Mouse (Mus musculus): ENCODE data around the gene Tmem86a. TPM values are rescaled to one million over a fixed set of nuclear protein-coding genes. Genes with fewer than 3 reads are reported as not detected.

The Tmem86a gene
- polyA plus RNA-seq, 1 experiment from 2014 or later, result 25.6 TPM

DNA sequence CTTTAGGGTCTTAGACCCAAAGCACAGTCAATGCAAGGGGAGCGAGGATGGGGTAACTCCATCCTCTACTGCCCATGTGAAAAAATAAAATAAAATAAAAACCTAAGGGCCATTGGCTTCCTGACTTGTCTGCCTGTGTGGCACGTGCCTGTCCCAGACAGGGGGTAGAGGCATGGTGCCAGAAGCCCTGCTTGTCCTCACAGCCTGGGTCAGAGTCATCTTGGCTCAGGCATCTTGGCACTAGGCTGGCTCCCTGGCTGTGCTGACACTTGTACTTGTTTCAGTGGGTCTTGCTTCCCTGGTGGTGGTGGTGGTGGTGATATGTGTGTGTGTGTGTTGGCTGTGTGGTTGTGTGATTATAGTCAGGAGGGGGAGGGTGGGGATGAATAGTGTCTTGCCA, 4.3 kb downstream of the Tmem86a start:
- Histone ChIP-seq H3K9me3 (ENCODE audit: control insufficient read depth, low read depth, low read length) (no peaks in the 10 kb centered on the region), H3K4me3 (ENCODE audit: low read depth, low read length) (no peak overlapping the region), H3K36me3 (ENCODE audit: control insufficient read depth, insufficient read depth, low read length) (peaks cover 3% of the 10 kb centered on the region; the same call in 1 of the 2 replicates), H3K4me1 (ENCODE audit: control insufficient read depth, insufficient read depth, low read length) (peaks cover 14% of the 10 kb centered on the region), H3K4me2 (replicated peaks; ENCODE audit: low read depth, low read length) (no peak overlapping the region), H3K27ac (ENCODE audit: low read length) (no peak overlapping the region), H3K9ac (replicated peaks; ENCODE audit: low read depth, low read length) (no peak overlapping the region), H3K27me3 (ENCODE audit: control insufficient read depth, insufficient read depth, low read length) (no peaks in the 10 kb centered on the region)
- no peak for ATAC-seq (ENCODE audit: insufficient number of reproducible peaks, insufficient read depth, low FRiP score, low read depth)
- WGBS, result 88% methylated on average over 2 of the region's 2 CpGs

DNA sequence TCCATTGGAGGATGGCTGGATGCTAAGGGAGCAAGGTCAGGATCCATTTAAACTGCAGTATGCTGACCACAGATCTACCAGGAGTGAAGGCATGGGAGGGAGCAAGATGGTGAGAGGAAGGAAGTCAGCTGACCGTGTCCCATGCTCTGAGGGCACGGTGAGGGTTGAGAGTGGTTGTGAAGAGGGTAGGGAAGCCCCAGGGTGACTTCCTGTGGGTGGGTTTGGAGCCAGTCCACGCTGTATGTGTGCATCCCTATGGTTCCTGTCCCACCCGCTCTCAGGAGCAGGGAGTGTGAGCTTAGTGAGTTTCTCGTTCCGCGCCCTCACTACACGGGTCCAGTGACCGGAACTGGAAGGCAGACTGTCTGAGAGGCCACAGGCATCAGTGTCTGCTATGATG, 5.3 kb downstream of the Tmem86a start:
- Histone ChIP-seq H3K9ac (replicated peaks; ENCODE audit: low read depth, low read length) (no peak overlapping the region), H3K4me3 (ENCODE audit: low read depth, low read length) (no peak overlapping the region), H3K9me3 (ENCODE audit: control insufficient read depth, low read depth, low read length) (no peaks in the 10 kb centered on the region), H3K4me1 (ENCODE audit: control insufficient read depth, insufficient read depth, low read length) (peaks cover 14% of the 10 kb centered on the region), H3K36me3 (ENCODE audit: control insufficient read depth, insufficient read depth, low read length) (peaks cover 3% of the 10 kb centered on the region; the same call in 1 of the 2 replicates), H3K27me3 (ENCODE audit: control insufficient read depth, insufficient read depth, low read length) (no peaks in the 10 kb centered on the region), H3K27ac (ENCODE audit: low read length) (no peak overlapping the region), H3K4me2 (replicated peaks; ENCODE audit: low read depth, low read length) (no peak overlapping the region)
- ATAC-seq (ENCODE audit: insufficient number of reproducible peaks, insufficient read depth, low FRiP score, low read depth), result no peak
- 76% methylated on average over 9 of the region's 9 CpGs for WGBS

DNA sequence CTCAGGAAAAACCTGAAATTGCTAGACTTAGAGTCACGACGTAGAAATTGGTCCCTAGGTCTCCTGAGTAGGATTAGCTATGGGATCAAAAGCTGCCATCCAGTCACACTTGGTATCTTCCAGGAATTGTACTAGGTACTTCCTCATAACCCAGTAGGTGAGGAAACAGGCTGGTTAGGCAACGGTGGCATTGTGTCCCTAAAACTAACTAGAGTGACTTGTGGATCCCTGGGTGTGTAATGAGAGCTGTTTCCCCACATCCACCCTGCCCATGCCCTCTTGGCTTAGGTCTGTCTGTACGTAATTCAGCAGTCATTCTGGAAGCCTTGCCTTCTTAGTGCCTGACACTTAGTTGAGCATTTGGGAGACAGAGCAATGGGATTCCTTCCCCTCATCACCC, 5.9 kb downstream of the Tmem86a start:
- 78% methylated on average over 4 of the region's 4 CpGs for WGBS
- Histone ChIP-seq H3K9ac (replicated peaks; ENCODE audit: low read depth, low read length) (no peak overlapping the region), H3K4me2 (replicated peaks; ENCODE audit: low read depth, low read length) (no peak overlapping the region), H3K9me3 (ENCODE audit: control insufficient read depth, low read depth, low read length) (no peaks in the 10 kb centered on the region), H3K36me3 (ENCODE audit: control insufficient read depth, insufficient read depth, low read length) (peaks cover 3% of the 10 kb centered on the region; the same call in 1 of the 2 replicates), H3K27ac (ENCODE audit: low read length) (no peak overlapping the region), H3K27me3 (ENCODE audit: control insufficient read depth, insufficient read depth, low read length) (no peaks in the 10 kb centered on the region), H3K4me3 (ENCODE audit: low read depth, low read length) (no peak overlapping the region), H3K4me1 (ENCODE audit: control insufficient read depth, insufficient read depth, low read length) (peaks cover 11% of the 10 kb centered on the region)
- ATAC-seq (ENCODE audit: insufficient number of reproducible peaks, insufficient read depth, low FRiP score, low read depth), result no peak

DNA sequence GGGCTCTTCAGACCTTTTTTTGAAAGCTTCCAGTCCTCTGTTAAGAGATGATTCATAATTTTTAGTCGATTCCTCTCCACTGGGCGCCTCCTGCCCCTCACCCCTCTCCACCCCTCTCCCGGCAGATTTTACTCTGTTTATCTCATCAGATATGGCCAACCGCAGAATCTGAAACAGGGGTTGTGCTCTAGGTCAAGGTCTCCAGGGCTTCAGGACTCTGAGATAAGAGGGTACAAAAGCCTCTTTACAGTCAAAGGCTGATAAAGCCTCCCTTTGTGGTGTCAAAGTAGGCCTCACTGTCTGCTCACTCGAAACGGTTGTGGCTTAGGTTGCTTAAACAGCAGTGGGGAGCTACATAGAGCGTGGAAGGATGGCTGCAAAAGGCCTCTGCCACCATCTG, 8.9 kb downstream of the Tmem86a start:
- 53% methylated on average over 7 of the region's 7 CpGs for WGBS
- peak overlapping the region; percentile 27; the same call in 1 of the 2 replicates for H3K27ac ChIP-seq (ENCODE audit: low read length)
- no peak; the same call in 1 of the 2 replicates for ATAC-seq (ENCODE audit: insufficient number of reproducible peaks, insufficient read depth, low FRiP score, low read depth)

DNA sequence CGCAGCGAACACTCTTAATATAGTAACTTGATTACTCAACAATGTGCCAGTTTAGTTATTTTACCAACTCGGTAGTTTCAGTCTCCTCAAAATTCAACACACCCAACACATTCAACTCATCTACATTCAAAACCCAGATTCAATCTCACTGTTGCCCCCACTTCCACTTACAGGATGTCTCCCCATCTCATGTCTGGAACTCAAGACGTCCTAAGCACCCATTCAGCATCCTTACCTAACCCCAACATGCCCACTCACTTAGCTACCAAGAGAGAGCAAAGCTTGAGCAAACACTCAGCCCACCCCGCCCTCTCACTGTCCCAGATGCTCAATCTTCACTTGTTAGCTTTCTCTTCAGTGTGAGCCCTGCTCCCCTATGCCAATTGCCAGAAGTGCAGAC, 11.2 kb downstream of the Tmem86a start:
- H3K9me3 ChIP-seq (ENCODE audit: control insufficient read depth, low read depth, low read length), result no peaks in the 10 kb centered on the region
- ATAC-seq (ENCODE audit: insufficient number of reproducible peaks, insufficient read depth, low FRiP score, low read depth), result no peak
- WGBS, result 84% methylated on average over 5 of the region's 5 CpGs
- H3K9ac ChIP-seq (replicated peaks; ENCODE audit: low read depth, low read length), result no peak overlapping the region
- H3K4me2 ChIP-seq (replicated peaks; ENCODE audit: low read depth, low read length), result no peak overlapping the region
- H3K27me3 ChIP-seq (ENCODE audit: control insufficient read depth, insufficient read depth, low read length), result no peaks in the 10 kb centered on the region
- H3K27ac ChIP-seq (ENCODE audit: low read length), result no peak overlapping the region
- no peaks in the 10 kb centered on the region for H3K36me3 ChIP-seq (ENCODE audit: control insufficient read depth, insufficient read depth, low read length)
- H3K4me3 ChIP-seq (ENCODE audit: low read depth, low read length), result no peak overlapping the region
- no peaks in the 10 kb centered on the region for H3K4me1 ChIP-seq (ENCODE audit: control insufficient read depth, insufficient read depth, low read length)

More for the DNA sequence above, 8.9 kb downstream of the Tmem86a start:
- Histone ChIP-seq H3K4me3 (ENCODE audit: low read depth, low read length) (no peak overlapping the region), H3K9ac (replicated peaks; ENCODE audit: low read depth, low read length) (no peak overlapping the region), H3K36me3 (ENCODE audit: control insufficient read depth, insufficient read depth, low read length) (no peaks in the 10 kb centered on the region), H3K27me3 (ENCODE audit: control insufficient read depth, insufficient read depth, low read length) (no peaks in the 10 kb centered on the region), H3K9me3 (ENCODE audit: control insufficient read depth, low read depth, low read length) (no peaks in the 10 kb centered on the region), H3K4me2 (replicated peaks; ENCODE audit: low read depth, low read length) (no peak overlapping the region), H3K4me1 (ENCODE audit: control insufficient read depth, insufficient read depth, low read length) (no peaks in the 10 kb centered on the region)

DNA sequence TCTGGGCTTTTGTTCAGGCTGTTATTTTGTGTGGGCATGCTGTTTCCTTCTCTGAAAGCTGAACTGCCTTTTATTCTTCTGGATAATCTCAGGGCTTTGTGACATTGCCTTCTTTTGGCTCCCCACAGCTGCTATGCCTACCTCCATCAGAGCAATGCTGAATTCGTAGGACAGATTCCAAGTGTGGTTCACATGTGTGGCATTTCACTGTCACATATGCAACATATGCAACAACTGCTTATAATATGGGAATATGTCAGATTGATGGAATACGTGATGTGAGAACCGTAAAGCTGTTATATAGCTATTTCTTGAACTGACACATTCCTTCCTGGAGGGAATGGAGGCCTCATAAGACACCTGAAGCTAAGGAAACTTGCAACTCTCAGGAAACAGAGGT, 16.5 kb downstream of the Tmem86a start:
- Histone ChIP-seq H3K4me3 (ENCODE audit: low read depth, low read length) (no peak overlapping the region), H3K36me3 (ENCODE audit: control insufficient read depth, insufficient read depth, low read length) (no peaks in the 10 kb centered on the region), H3K4me2 (replicated peaks; ENCODE audit: low read depth, low read length) (no peak overlapping the region), H3K27ac (ENCODE audit: low read length) (no peak overlapping the region), H3K4me1 (ENCODE audit: control insufficient read depth, insufficient read depth, low read length) (no peaks in the 10 kb centered on the region), H3K27me3 (ENCODE audit: control insufficient read depth, insufficient read depth, low read length) (no peaks in the 10 kb centered on the region), H3K9me3 (ENCODE audit: control insufficient read depth, low read depth, low read length) (no peaks in the 10 kb centered on the region), H3K9ac (replicated peaks; ENCODE audit: low read depth, low read length) (no peak overlapping the region)
- no peak for ATAC-seq (ENCODE audit: insufficient number of reproducible peaks, insufficient read depth, low FRiP score, low read depth)
- 73% methylated on average over 3 of the region's 3 CpGs for WGBS

DNA sequence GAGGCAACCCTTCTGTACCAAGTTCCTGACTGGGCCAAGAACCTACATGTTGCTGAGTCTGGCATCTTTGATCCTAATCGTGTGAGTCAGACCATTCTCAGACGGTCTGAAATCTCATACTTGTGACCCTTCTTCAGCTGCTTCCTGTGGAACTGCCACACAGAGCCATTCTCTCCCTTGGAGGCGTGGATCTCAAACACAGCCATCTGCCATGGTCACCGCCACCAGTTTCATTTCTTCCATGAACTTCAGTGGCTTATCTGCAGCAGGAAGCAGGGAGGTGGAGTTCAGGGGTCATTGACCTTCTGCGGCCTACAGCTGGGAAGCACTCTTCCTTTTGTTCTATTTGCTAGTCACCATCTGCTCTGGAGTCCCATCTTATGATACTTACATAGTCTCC, 17.5 kb downstream of the Tmem86a start:
- ATAC-seq (ENCODE audit: insufficient number of reproducible peaks, insufficient read depth, low FRiP score, low read depth), result no peak
- 66% methylated on average over 5 of the region's 5 CpGs for WGBS
- no peak overlapping the region for H3K9ac ChIP-seq (replicated peaks; ENCODE audit: low read depth, low read length)
- no peak overlapping the region for H3K27ac ChIP-seq (ENCODE audit: low read length)
- 0 out of 2 replicates have a peak, but pooled peaks cover 2% of the 10 kb centered on the region for H3K4me1 ChIP-seq (ENCODE audit: control insufficient read depth, insufficient read depth, low read length)
- H3K4me2 ChIP-seq (replicated peaks; ENCODE audit: low read depth, low read length), result no peak overlapping the region
- no peaks in the 10 kb centered on the region for H3K27me3 ChIP-seq (ENCODE audit: control insufficient read depth, insufficient read depth, low read length)
- H3K4me3 ChIP-seq (ENCODE audit: low read depth, low read length), result no peak overlapping the region
- no peaks in the 10 kb centered on the region for H3K9me3 ChIP-seq (ENCODE audit: control insufficient read depth, low read depth, low read length)
- no peaks in the 10 kb centered on the region for H3K36me3 ChIP-seq (ENCODE audit: control insufficient read depth, insufficient read depth, low read length)

DNA sequence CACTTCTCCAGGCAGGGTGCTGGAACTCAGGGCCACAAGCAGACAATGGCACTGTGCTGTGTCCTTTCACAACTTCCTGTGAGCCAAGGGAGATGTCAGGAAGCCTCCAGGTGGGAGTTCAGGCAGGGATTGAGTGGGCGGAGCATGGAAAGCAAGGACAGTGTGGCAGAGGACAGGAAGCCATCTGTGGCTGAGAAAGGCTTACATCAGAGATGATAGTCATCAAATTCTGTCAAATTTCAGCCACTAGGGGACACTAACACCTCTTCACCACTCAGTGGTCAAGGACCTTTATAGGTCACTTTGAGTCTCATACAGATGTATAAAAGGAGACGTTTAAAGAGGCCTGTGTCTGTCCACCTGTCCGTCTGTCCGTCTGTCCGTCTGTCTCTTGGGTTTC, 22.1 kb downstream of the Tmem86a start:
- no peaks in the 10 kb centered on the region for H3K27me3 ChIP-seq (ENCODE audit: control insufficient read depth, insufficient read depth, low read length)
- peaks cover 8% of the 10 kb centered on the region; the same call in 1 of the 2 replicates for H3K4me1 ChIP-seq (ENCODE audit: control insufficient read depth, insufficient read depth, low read length)
- WGBS, result 76% methylated on average over 5 of the region's 5 CpGs
- H3K9ac ChIP-seq (replicated peaks; ENCODE audit: low read depth, low read length), result no peak overlapping the region
- no peak overlapping the region for H3K4me2 ChIP-seq (replicated peaks; ENCODE audit: low read depth, low read length)
- H3K36me3 ChIP-seq (ENCODE audit: control insufficient read depth, insufficient read depth, low read length), result no peaks in the 10 kb centered on the region
- no peaks in the 10 kb centered on the region for H3K9me3 ChIP-seq (ENCODE audit: control insufficient read depth, low read depth, low read length)
- ATAC-seq (ENCODE audit: insufficient number of reproducible peaks, insufficient read depth, low FRiP score, low read depth), result no peak
- H3K4me3 ChIP-seq (ENCODE audit: low read depth, low read length), result no peak overlapping the region
- no peak overlapping the region for H3K27ac ChIP-seq (ENCODE audit: low read length)

Data from stomach, embryonic 14.5 days (tissue).